9 mouse cellular contexts compared by ENCODE assay signal in the genomic region with DNA sequence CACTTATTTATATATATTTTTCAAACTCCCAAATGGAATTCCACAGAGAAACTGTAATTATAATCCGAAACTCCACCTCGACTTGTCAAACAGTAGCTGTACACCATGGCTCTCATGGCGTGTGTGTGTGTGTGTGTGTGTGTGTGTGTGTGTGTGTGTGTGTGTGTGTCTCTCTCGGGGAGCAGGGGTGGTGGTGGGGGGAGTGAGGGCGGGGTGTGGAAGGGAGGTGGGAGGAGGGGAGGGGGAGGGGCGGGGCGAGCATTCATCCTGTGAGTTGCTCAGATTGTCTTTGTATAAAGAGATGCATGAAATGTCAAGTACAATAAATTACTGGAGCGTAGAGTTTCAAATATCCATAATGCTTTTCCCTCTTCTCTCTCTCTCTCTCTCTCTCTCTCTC.
DNase-seq lines count a peak whose midpoint lies in the region; ATAC-seq lines count a peak whose summit lies in the region.
"Had no signal": no experiment of that assay in that cellular context is flagged by ENCODE, and none has a peak within 500 bp of the region (broad histone marks: within the 10 kb centered on the region; RNA-seq: fewer than 3 reads in every experiment).

No protein-coding gene starts in this region.

- WGBS in kidney, embryonic 15.5 days, result 53% methylated on average over 6 of the region's 8 CpGs
- WGBS in embryonic facial prominence, embryonic 11.5 days, result 74% methylated on average over 6 of the region's 8 CpGs
- 19% methylated on average over 8 of the region's 8 CpGs for WGBS in hindbrain, embryonic 16.5 days

- H3K4me3 ChIP-seq in kidney, embryonic 15.5 days (replicated peaks), result no peak overlapping the region
- H3K4me3 ChIP-seq in embryonic facial prominence, embryonic 11.5 days (ENCODE audit: low read depth, low read length), result no peak overlapping the region
- H3K4me3 ChIP-seq in hindbrain, embryonic 16.5 days (ENCODE audit: low read length), result no peak overlapping the region

- peak overlapping the region; percentile 33; the same call in 1 of the 2 replicates for H3K4me2 ChIP-seq in kidney, embryonic 15.5 days
- H3K4me2 ChIP-seq in embryonic facial prominence, embryonic 11.5 days (ENCODE audit: low read depth, low read length), result no peak overlapping the region
- peak overlapping the region; percentile 50 for H3K4me2 ChIP-seq in hindbrain, embryonic 16.5 days (ENCODE audit: low read length)

- H3K4me1 ChIP-seq in kidney, embryonic 15.5 days, result peaks cover 26% of the 10 kb centered on the region
- H3K4me1 ChIP-seq in embryonic facial prominence, embryonic 11.5 days (ENCODE audit: control insufficient read depth, insufficient read depth, low read length), result no peaks in the 10 kb centered on the region
- H3K4me1 ChIP-seq in hindbrain, embryonic 16.5 days (ENCODE audit: control insufficient read depth, insufficient read depth, low read depth, low read length), result peaks cover 14% of the 10 kb centered on the region

- peak overlapping the region; percentile 75; the same call in 1 of the 2 replicates for H3K27ac ChIP-seq in kidney, embryonic 15.5 days
- no peak overlapping the region for H3K27ac ChIP-seq in embryonic facial prominence, embryonic 11.5 days (replicated peaks; ENCODE audit: low read depth, low read length)
- H3K27ac ChIP-seq in hindbrain, embryonic 16.5 days (ENCODE audit: low read depth, low read length), result no peak overlapping the region

- DNase-seq in kidney, adult 8-10 months, result no peak
- peak; percentile 59 for DNase-seq in Muller cell, postnatal 12 days (ENCODE audit: inconsistent ontology term)
- DNase-seq in embryonic facial prominence, embryonic 11.5 days (ENCODE audit: low spot score), result peak; percentile 12
- no peak for DNase-seq in urinary bladder, postnatal 36 days (ENCODE audit: low spot score in 2 of 2)
- DNase-seq: lung, postnatal 4 days had no signal

- peaks cover 21% of the 10 kb centered on the region for H3K36me3 ChIP-seq in kidney, embryonic 15.5 days
- no peaks in the 10 kb centered on the region for H3K36me3 ChIP-seq in embryonic facial prominence, embryonic 11.5 days (replicated peaks; ENCODE audit: control insufficient read depth, insufficient read depth, low read depth, low read length)
- no peaks in the 10 kb centered on the region for H3K36me3 ChIP-seq in hindbrain, embryonic 16.5 days (ENCODE audit: control insufficient read depth, insufficient read depth, low read length)

- no peaks in the 10 kb centered on the region for H3K9me3 ChIP-seq in kidney, embryonic 15.5 days (replicated peaks)
- H3K9me3 ChIP-seq in embryonic facial prominence, embryonic 11.5 days (replicated peaks; ENCODE audit: control insufficient read depth, low read length), result no peaks in the 10 kb centered on the region
- no peaks in the 10 kb centered on the region for H3K9me3 ChIP-seq in hindbrain, embryonic 16.5 days (ENCODE audit: control insufficient read depth, low read length)

- ATAC-seq in kidney, embryonic 15.5 days (replicated peaks; ENCODE audit: low FRiP score), result no peak
- no peak for ATAC-seq in embryonic facial prominence, embryonic 11.5 days (replicated peaks; ENCODE audit: insufficient number of reproducible peaks, low FRiP score, low TSS enrichment, low read depth)
- peak; percentile 48; the same call in 1 of the 2 replicates for ATAC-seq in hindbrain, embryonic 16.5 days
- no peak for ATAC-seq in megakaryocyte, adult 5-6 weeks (ENCODE audit: poor library complexity, severe bottlenecking)
- ATAC-seq in megakaryocyte progenitor cell, adult 5-6 weeks (replicated peaks; ENCODE audit: poor library complexity), result no peak

- no peak overlapping the region for H3K9ac ChIP-seq in kidney, embryonic 15.5 days
- H3K9ac ChIP-seq in embryonic facial prominence, embryonic 11.5 days (replicated peaks; ENCODE audit: low read length), result no peak overlapping the region
- no peak overlapping the region for H3K9ac ChIP-seq in hindbrain, embryonic 16.5 days (ENCODE audit: low read depth, low read length)

- H3K27me3 ChIP-seq in kidney, embryonic 15.5 days, result no peaks in the 10 kb centered on the region
- no peaks in the 10 kb centered on the region for H3K27me3 ChIP-seq in embryonic facial prominence, embryonic 11.5 days (ENCODE audit: control insufficient read depth, insufficient read depth, low read length)
- no peaks in the 10 kb centered on the region for H3K27me3 ChIP-seq in hindbrain, embryonic 16.5 days (replicated peaks; ENCODE audit: control insufficient read depth, insufficient read depth, low read length)

Comparison
In these comparisons a context has a peak if more than half of its experiments do, and no peak if none do; other contexts are left out.
1. DNase-seq: peak in Muller cell, postnatal 12 days (single experiment) and embryonic facial prominence, embryonic 11.5 days (single experiment); none in kidney, adult 8-10 months (0 of 2) and urinary bladder, postnatal 36 days (0 of 2).